Mouse (Mus musculus) embryo, embryonic 11 days (tissue): ENCODE results near the gene Srgap1.
"Not testable (repeated sequence)": the region's sequence is repeated elsewhere in the genome, so short reads cannot be mapped to it uniquely, and the experiment has no call there.

Source experiments
- DNase-seq: peaks from one replicate; pipeline ENCODE4 v3.0.0-alpha.2; 2015

The Srgap1 gene

GRCm38 (mm10) chr10:121817983-121818382 lies 229.1 kb downstream of the Srgap1 start:
- no peak for DNase-seq

GRCm38 (mm10) chr10:121807771-121808170 lies 239.3 kb downstream of the Srgap1 start:
- DNase-seq, result no peak

- DNase-seq, result peak; percentile 23
These were observed 240.3 kb downstream of the Srgap1 start for GRCm38 (mm10) chr10:121806806-121807205.

GRCm38 (mm10) chr10:121805933-121806341 lies 241.2 kb downstream of the Srgap1 start:
- DNase-seq, result no peak

GRCm38 (mm10) chr10:121804551-121804950 lies 242.6 kb downstream of the Srgap1 start:
- DNase-seq, result no peak

- DNase-seq, result no peak
These were observed 247.1 kb downstream of the Srgap1 start for GRCm38 (mm10) chr10:121800041-121800440.

- DNase-seq, result no peak
These were observed 250.9 kb downstream of the Srgap1 start for GRCm38 (mm10) chr10:121796027-121796802.

GRCm38 (mm10) chr10:121794486-121794885 lies 252.6 kb downstream of the Srgap1 start:
- DNase-seq, result no peak

- no peak for DNase-seq
These were observed 254.5 kb downstream of the Srgap1 start for GRCm38 (mm10) chr10:121792661-121793060.

- DNase-seq, result no peak
These were observed 257.0 kb downstream of the Srgap1 start for GRCm38 (mm10) chr10:121790078-121790477.

- no peak for DNase-seq
These were observed 258.6 kb downstream of the Srgap1 start for GRCm38 (mm10) chr10:121788536-121788935.

GRCm38 (mm10) chr10:121781159-121781558 lies 266.0 kb downstream of the Srgap1 start:
- DNase-seq, result no peak

- no peak for DNase-seq
These were observed 271.1 kb downstream of the Srgap1 start for GRCm38 (mm10) chr10:121775990-121776389.

- DNase-seq, result no peak
These were observed 273.3 kb downstream of the Srgap1 start for GRCm38 (mm10) chr10:121773813-121774212.

GRCm38 (mm10) chr10:121770624-121771577 lies 276.2 kb downstream of the Srgap1 start:
- DNase-seq, result peak; percentile 58

GRCm38 (mm10) chr10:121769711-121770110 lies 277.4 kb downstream of the Srgap1 start:
- no peak for DNase-seq

GRCm38 (mm10) chr10:121767295-121767694 lies 279.8 kb downstream of the Srgap1 start:
- DNase-seq, result not testable (repeated sequence)

- peak; percentile 66 for DNase-seq
These were observed 281.7 kb downstream of the Srgap1 start for GRCm38 (mm10) chr10:121765174-121766057.

GRCm38 (mm10) chr10:121764469-121765173 lies 282.5 kb downstream of the Srgap1 start:
- DNase-seq, result no peak

- DNase-seq, result no peak
These were observed 283.9 kb downstream of the Srgap1 start for GRCm38 (mm10) chr10:121763191-121763590.

- DNase-seq, result no peak
These were observed 285.0 kb downstream of the Srgap1 start for GRCm38 (mm10) chr10:121762141-121762540.

- DNase-seq, result no peak
These were observed 288.0 kb downstream of the Srgap1 start for GRCm38 (mm10) chr10:121759095-121759494.
